Mouse (Mus musculus) left cerebral cortex, postnatal 10 days (tissue): ENCODE measurements around the gene Evi2b. TPM values are rescaled to one million over a fixed set of nuclear protein-coding genes. Genes with fewer than 3 reads are reported as not detected.

Experiments used
- total RNA-seq, 2 experiments: library from RNA; stranded (reverse); gene quantifications; 2 replicates each; pipeline ENCODE4 v1.2.3; 2021

Evi2b gene
- total RNA-seq, 2 experiments from 2014 or later: 0.94 to 1.3 TPM

Other genes with a start within 250 kb of the Evi2b start
- 1 to 10 TPM in 1 of 2 experiments, under 1 TPM in 1; 0.66 to 1.0 TPM for gene Gm9964, start 226.9 kb downstream of the Evi2b start, total RNA-seq
- gene Nf1, start 184.1 kb downstream of the Evi2b start, total RNA-seq: 100 to 1,000 TPM; 111 to 118 TPM
- 10 to 100 TPM; 80.0 to 90.9 TPM for gene Omg, start 19.7 kb downstream of the Evi2b start, total RNA-seq
- gene Evi2, start 6.8 kb upstream of the Evi2b start, total RNA-seq: under 1 TPM in 1 of 2 experiments, not detected in 1; 0.13 TPM
- 1 to 10 TPM; 4.7 to 6.1 TPM for gene Evi2a, start 6.8 kb upstream of the Evi2b start, total RNA-seq
- 100 to 1,000 TPM; 173 to 174 TPM for gene Rab11fip4, start 67.5 kb upstream of the Evi2b start, total RNA-seq